Mouse (Mus musculus) mouse trophoblast stem cell (cell line): ENCODE measurements around the gene Olfr20.
"Not testable (repeated sequence)": the region's sequence is repeated elsewhere in the genome, so short reads cannot be mapped to it uniquely, and the experiment has no call there.

Experiments used
- in situ Hi-C, 2 experiments: fragments of 300-500 bp; cut with MseI, MboI; formaldehyde crosslinking; loops; 2 replicates in 1 of 2; 3 replicates in 1 of 2; pipeline ENCODE4 v1.15.1; 2025

Olfr20 gene

GRCm38 (mm10) chr11:73350483-73350882 lies at the start of gene Olfr20:
Olfr20 (plus strand) TSS chr11:73350783.
- in situ Hi-C loops, result no loop called here

GRCm38 (mm10) chr11:73303123-73303522 lies 47.5 kb upstream of the Olfr20 start:
- in situ Hi-C loops, result no loop called here

- in situ Hi-C loops, result loop anchor here in 1 of 2 experiments (5.0 kb wide), 1 partner anchor 34 kb away; no protein-coding TSS in a partner anchor
Observed at GRCm38 (mm10) chr11:73315961-73316360, 34.6 kb upstream of the Olfr20 start.

GRCm38 (mm10) chr11:73318581-73318980 lies 32.0 kb upstream of the Olfr20 start:
- in situ Hi-C loops, result loop anchor here in 1 of 2 experiments (5.0 kb wide), 1 partner anchor 36 kb away; no protein-coding TSS in a partner anchor

- in situ Hi-C loops, result not testable (repeated sequence)
Observed at GRCm38 (mm10) chr11:73321064-73321463, 29.5 kb upstream of the Olfr20 start.

GRCm38 (mm10) chr11:73323906-73324830 lies 26.4 kb upstream of the Olfr20 start:
- in situ Hi-C loops, result no loop called here

- in situ Hi-C loops, result no loop called here
Observed at GRCm38 (mm10) chr11:73326485-73326886, 24.1 kb upstream of the Olfr20 start.

GRCm38 (mm10) chr11:73327361-73327760 lies 23.2 kb upstream of the Olfr20 start:
- in situ Hi-C loops, result no loop called here

- in situ Hi-C loops, result no loop called here
Observed at GRCm38 (mm10) chr11:73329442-73329841, 21.1 kb upstream of the Olfr20 start, which contains the start of the genes Aspa, Gm49340 and Spata22. Aspa (minus strand) TSS chr11:73329596. Gm49340 (plus strand) TSS chr11:73329741. Spata22 (plus strand) TSS chr11:73329741.

- in situ Hi-C loops, result no loop called here
Observed at GRCm38 (mm10) chr11:73333357-73333756, 17.2 kb upstream of the Olfr20 start.

GRCm38 (mm10) chr11:73336919-73337318 lies 13.7 kb upstream of the Olfr20 start:
- in situ Hi-C loops, result no loop called here

GRCm38 (mm10) chr11:73370946-73371345 lies 20.4 kb downstream of the Olfr20 start, which contains the start of gene Olfr376:
Olfr376 (plus strand) TSS chr11:73371246.
- in situ Hi-C loops, result no loop called here

- in situ Hi-C loops, result no loop called here
Observed at GRCm38 (mm10) chr11:73395374-73395773, 44.8 kb downstream of the Olfr20 start.

GRCm38 (mm10) chr11:73399514-73399913 lies 48.9 kb downstream of the Olfr20 start, which contains the start of gene Olfr1:
Olfr1 (minus strand) TSS chr11:73399614.
- in situ Hi-C loops, result no loop called here
